Mouse (Mus musculus) C2C12 (cell line): Measurements from ENCODE around the gene Gm20388. TPM values are rescaled to one million over a fixed set of nuclear protein-coding genes. Genes with fewer than 3 reads are reported as not detected.

Experiments
- H3K27me3 ChIP-seq: one replicate; pipeline ENCODE4 v1.6.1; 2011; ENCODE audit not compliant: control insufficient read depth, insufficient read depth, insufficient read length
- H3K36me3 ChIP-seq: one replicate; pipeline ENCODE4 v1.6.1; 2011; ENCODE audit not compliant: control insufficient read depth, insufficient read depth
- H3K4me3 ChIP-seq: one replicate; pipeline ENCODE4 v1.5.1; 2011; ENCODE audit warnings: mild to moderate bottlenecking, control low read depth; ENCODE audit not compliant: poor library complexity, insufficient read depth, severe bottlenecking
- H3K79me2 ChIP-seq: one replicate; pipeline ENCODE4 v1.6.1; 2011; ENCODE audit not compliant: control insufficient read depth, insufficient read depth
- H3K79me3 ChIP-seq: one replicate; pipeline ENCODE4 v1.6.1; 2011; ENCODE audit warnings: low read depth, control low read depth
- H3ac ChIP-seq: one replicate; pipeline ENCODE3; 2011; ENCODE audit warnings: low read depth; ENCODE audit not compliant: control insufficient read depth, insufficient read length
- CEBPB ChIP-seq: IDR thresholded peaks from one replicate; pipeline ENCODE4 v1.6.1; 2011; ENCODE audit warnings: low read depth, mild to moderate bottlenecking, control low read depth, moderate library complexity
- CTCF ChIP-seq: IDR thresholded peaks from one replicate; pipeline ENCODE4 v1.5.1; 2011; ENCODE audit not compliant: control insufficient read depth, insufficient read depth, insufficient read length
- FOSL1 ChIP-seq: IDR thresholded peaks from one replicate; pipeline ENCODE4 v1.8.0; 2011; ENCODE audit warnings: mild to moderate bottlenecking, low read length; ENCODE audit not compliant: poor library complexity, insufficient read depth, severe bottlenecking
- MAX ChIP-seq: IDR thresholded peaks from one replicate; pipeline ENCODE4 v1.6.1; 2011; ENCODE audit warnings: mild to moderate bottlenecking, control low read depth
- MYOD1 ChIP-seq: IDR thresholded peaks from one replicate; pipeline ENCODE4 v1.6.1; 2011; ENCODE audit warnings: low read depth; ENCODE audit not compliant: control insufficient read depth, insufficient read length
- MYOG ChIP-seq: IDR thresholded peaks from one replicate; pipeline ENCODE4 v1.6.1; 2011; ENCODE audit not compliant: control insufficient read depth, insufficient read length; ENCODE audit errors: extremely low read depth
- USF1 ChIP-seq: IDR thresholded peaks from one replicate; pipeline ENCODE4 v1.6.1; 2011; ENCODE audit warnings: low read depth, mild to moderate bottlenecking, control low read depth, moderate library complexity
- polyA plus RNA-seq: library from polyadenylated mRNA; unstranded; fragments of >200 nt; fragmentation: generic; extraction: Trizol; gene quantifications from one replicate; pipeline ENCODE4 v1.2.1, GENCODE M21; 2012; ENCODE audit warnings: missing spikeins

Gm20388 gene
- polyA plus RNA-seq, 1 experiment, result 15.0 TPM

DNA sequence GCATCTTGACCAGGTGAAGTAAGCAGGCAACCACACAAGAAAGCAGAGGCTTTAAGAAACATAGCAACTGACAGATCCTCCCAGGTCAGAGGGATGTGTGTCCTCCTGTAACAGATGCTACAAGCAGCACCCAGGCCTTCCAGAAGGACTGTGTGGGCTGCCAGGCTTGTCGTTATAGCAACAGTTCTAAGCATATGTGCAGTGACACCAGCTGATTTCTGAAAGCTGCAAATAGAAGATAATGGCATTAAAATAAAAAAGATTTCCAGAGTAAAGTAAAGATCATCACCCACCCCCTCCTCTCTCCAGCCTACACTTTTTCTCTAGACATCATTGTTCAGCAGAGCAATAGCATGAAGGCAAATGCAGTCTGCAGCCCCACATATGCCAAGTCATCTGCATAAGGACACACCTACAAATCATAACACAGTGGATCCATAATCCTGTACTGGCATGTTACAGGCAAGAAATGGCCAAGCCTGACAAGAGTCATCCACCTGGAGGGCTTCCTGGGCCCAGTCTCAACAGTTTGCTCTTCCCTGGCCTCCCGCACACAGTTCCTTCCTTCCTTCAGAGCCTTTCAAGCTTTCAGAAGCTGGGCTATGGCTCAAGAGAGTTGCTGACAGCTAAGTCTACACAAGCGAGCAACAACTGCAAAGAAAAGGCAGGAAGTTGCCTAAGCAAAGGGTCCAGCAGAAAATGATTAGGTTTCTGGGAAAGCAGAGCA lies 3021.4 kb downstream of the Gm20388 start:
- no peaks in the 10 kb centered on the region for H3K36me3 ChIP-seq
- H3ac ChIP-seq, result no peak overlapping the region
- TF ChIP-seq CEBPB, result no peak
- TF ChIP-seq USF1, result no peak
- no peak for TF ChIP-seq MYOG
- no peak for TF ChIP-seq MYOD1
- TF ChIP-seq CTCF, result no peak
- TF ChIP-seq FOSL1, result no peak
- no peak for TF ChIP-seq MAX
- H3K4me3 ChIP-seq, result no peak overlapping the region
- no peaks in the 10 kb centered on the region for H3K27me3 ChIP-seq
- H3K79me2 ChIP-seq, result peaks cover 100% of the 10 kb centered on the region
- H3K79me3 ChIP-seq, result peaks cover 76% of the 10 kb centered on the region

- Histone ChIP-seq H3K79me2 (peaks cover 100% of the 10 kb centered on the region), H3K36me3 (no peaks in the 10 kb centered on the region), H3K4me3 (no peak overlapping the region), H3K27me3 (no peaks in the 10 kb centered on the region), H3K79me3 (peaks cover 76% of the 10 kb centered on the region), H3ac (no peak overlapping the region)
- TF ChIP-seq MYOG, result no peak
- TF ChIP-seq CEBPB, result no peak
- TF ChIP-seq MAX, result no peak
- TF ChIP-seq CTCF, result no peak
- no peak for TF ChIP-seq MYOD1
- no peak for TF ChIP-seq FOSL1
- TF ChIP-seq USF1, result no peak
Observed at GRCm38 (mm10) chr8:122932561-122932959, 3021.9 kb downstream of the Gm20388 start.

DNA sequence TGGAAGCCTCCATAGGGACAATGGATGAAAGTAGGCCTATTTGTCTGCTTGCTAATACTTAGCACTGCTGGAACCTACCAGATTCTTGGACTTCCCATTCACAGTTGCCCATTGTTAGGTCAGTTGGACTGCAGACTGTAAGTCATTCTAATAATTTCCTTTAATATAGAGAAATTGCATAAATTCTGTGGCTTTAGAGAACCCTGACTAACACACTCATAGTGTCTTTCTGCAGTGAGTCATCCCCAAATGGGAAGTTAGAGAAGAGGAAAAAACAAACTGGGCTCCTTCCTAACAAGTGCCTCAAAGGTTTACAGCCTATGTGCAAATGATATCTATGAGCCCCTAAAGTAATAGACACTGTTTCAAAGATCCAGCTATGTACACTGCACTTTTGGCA lies 3023.3 kb downstream of the Gm20388 start:
- Histone ChIP-seq H3K79me2 (peaks cover 100% of the 10 kb centered on the region), H3K27me3 (no peaks in the 10 kb centered on the region), H3K79me3 (peaks cover 80% of the 10 kb centered on the region), H3K4me3 (no peak overlapping the region), H3K36me3 (no peaks in the 10 kb centered on the region), H3ac (no peak overlapping the region)
- TF ChIP-seq CEBPB (peak; percentile 63), USF1 (no peak)

DNA sequence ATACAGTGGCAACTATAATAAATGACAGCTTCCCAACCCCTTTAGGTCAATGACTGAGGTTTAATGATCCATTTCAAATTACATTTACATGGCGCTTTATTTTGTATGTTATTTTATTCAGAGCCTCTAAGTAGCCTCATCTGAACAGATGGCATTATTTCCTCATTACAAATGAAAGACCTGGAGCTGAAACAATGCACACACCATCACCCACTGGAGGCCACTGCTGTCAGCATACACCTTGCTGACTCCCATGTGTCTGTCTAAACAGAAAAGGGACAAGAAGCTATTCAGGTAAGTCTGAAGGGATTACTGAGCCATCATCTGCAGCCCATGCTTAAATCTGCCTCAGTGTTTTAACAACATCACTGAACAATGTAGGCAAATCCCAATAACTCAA lies 3024.5 kb downstream of the Gm20388 start:
- no peaks in the 10 kb centered on the region for H3K27me3 ChIP-seq
- no peaks in the 10 kb centered on the region for H3K36me3 ChIP-seq
- no peak overlapping the region for H3K4me3 ChIP-seq
- TF ChIP-seq FOSL1, result no peak
- no peak overlapping the region for H3ac ChIP-seq
- peaks cover 82% of the 10 kb centered on the region for H3K79me3 ChIP-seq
- peaks cover 100% of the 10 kb centered on the region for H3K79me2 ChIP-seq

- H3K4me3 ChIP-seq, result no peak overlapping the region
- peaks cover 84% of the 10 kb centered on the region for H3K79me3 ChIP-seq
- no peaks in the 10 kb centered on the region for H3K27me3 ChIP-seq
- no peak overlapping the region for H3ac ChIP-seq
- H3K79me2 ChIP-seq, result peaks cover 100% of the 10 kb centered on the region
- no peaks in the 10 kb centered on the region for H3K36me3 ChIP-seq
- TF ChIP-seq MAX (no peak), CEBPB (no peak), MYOD1 (no peak), MYOG (no peak), CTCF (no peak), FOSL1 (no peak), USF1 (no peak)
Observed at GRCm38 (mm10) chr8:122935912-122936311, 3025.3 kb downstream of the Gm20388 start.

- Histone ChIP-seq H3K4me3 (no peak overlapping the region), H3K27me3 (no peaks in the 10 kb centered on the region), H3K79me2 (peaks cover 100% of the 10 kb centered on the region), H3K79me3 (peaks cover 85% of the 10 kb centered on the region), H3K36me3 (no peaks in the 10 kb centered on the region), H3ac (no peak overlapping the region)
- TF ChIP-seq MAX (no peak), MYOD1 (no peak)
Observed at GRCm38 (mm10) chr8:122937545-122938053, 3027.0 kb downstream of the Gm20388 start.
